Mouse (Mus musculus) NIH3T3 (cell line): ENCODE data around the gene Gramd1b.
"Not testable (repeated sequence)": the region's sequence is repeated elsewhere in the genome, so short reads cannot be mapped to it uniquely, and the experiment has no call there.

Source experiments
- DNase-seq: peaks from one replicate; pipeline ENCODE4 v3.0.0-alpha.2; 2012; ENCODE audit warnings: low read depth

Gene Gramd1b

DNA sequence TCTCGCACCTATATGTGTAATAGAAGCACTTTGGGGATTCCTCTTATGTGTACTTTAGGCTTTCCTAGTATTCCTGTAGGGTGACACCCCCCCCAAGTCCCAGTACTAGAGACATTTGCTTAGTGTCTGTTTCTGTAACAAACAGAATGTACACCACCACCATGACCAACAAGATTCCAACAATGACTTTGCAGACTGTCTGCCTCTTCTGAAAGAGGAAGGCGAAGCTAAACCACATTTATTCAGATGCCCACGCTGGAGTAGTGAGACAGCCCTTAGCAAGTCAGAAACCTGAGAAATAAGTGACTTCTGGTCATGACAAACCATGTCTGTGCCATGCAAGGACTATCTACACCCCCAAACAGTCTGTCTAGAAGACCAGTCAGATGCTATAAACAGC, 11.9 kb downstream of the Gramd1b start:
- DNase-seq, result no peak

DNA sequence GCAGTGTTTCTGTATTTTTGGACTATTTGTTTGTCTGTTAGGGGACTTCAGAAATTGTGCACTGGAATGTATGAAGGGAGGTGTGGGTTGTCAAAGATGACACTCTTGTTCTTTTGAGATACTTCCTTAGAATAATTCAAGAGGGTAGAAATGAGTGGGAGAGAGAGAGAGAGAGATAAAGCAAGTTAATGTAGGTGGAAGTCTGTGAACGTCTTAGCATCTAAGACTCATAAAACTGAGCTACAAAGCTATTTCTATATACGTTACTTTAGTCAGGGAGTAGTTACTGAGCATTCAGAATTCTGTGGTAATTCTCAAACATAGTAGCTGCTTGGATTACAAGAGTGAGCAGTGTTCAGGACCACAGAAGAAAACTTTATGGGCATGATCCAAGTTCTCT, 19.2 kb downstream of the Gramd1b start:
- DNase-seq, result no peak

DNA sequence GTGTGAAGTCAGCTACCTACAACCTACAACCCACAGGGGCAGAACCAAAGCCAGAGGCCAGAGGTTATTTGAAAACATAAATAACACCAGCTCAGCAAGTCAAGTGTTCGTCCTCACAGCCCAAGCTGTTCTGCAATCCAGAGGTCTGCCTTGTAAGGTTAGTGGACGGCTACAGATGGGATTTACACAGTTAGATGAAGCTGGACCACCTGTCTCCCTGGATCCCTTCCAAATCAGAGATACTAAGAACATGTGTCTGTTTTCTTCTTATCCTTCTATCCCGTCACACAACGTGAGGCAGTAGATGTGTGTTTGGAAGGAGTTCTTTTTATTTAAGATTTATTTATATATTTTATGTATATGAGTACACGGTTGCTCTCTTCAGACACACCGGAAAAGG, 21.7 kb downstream of the Gramd1b start:
- no peak for DNase-seq

DNA sequence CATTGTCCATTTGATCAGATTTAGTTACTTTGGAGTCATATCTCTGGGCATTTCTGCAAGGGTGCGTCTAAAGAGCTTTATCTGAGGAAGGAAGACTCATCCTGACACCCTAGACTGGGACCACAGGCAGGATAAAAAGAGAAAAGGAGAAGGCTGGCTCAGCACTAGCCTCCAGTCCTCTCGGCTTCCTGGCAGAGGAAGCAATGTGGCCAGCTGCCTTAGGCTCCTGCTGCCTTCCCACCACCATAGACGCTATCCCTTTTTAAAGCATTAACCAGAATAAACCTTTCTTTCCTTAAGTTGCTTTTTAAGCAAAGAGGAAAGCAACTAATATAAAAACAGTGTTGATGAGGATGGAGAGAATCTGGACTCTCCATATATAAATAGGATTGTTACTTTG, 24.6 kb downstream of the Gramd1b start:
- no peak for DNase-seq

DNA sequence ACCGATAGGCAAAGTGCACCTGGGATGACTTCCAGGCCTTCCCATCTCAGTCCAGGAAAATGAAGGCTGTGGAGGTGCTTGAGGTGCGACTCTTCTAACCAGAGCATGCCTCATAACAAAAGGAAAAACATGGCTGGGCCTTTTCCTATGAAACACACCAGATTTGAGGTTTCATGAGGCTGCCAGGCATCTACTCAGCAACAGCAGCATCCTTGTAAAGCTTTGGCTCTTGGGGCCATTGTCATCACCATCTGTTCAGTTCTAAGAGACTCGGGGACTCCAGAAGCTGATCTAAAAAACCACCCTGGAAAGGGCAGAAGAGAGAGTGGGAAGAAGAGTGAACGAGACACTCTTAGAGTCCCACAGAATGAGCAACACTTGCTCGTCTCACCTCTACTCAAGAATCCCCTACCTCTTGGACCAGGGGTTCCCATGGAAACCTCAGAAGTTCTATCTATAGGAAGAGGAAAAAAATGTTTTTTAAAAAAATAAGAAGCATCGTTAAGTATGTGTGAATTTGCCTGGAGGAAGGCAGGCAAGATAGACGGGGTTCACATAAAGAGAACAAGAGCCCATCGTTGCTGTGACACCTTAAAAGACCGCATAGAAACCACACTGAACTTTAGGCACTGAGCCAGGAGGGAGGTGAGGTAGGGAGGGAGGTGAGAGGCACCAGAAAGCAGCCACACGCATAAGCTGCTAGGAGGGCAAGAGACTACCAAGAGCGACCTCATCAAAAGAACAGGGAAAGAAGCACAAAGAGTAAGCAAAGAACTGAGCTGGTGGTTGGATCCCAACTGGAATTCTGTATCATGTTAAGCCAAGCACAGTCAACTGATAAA, 25.5 kb downstream of the Gramd1b start:
- DNase-seq, result no peak

DNA sequence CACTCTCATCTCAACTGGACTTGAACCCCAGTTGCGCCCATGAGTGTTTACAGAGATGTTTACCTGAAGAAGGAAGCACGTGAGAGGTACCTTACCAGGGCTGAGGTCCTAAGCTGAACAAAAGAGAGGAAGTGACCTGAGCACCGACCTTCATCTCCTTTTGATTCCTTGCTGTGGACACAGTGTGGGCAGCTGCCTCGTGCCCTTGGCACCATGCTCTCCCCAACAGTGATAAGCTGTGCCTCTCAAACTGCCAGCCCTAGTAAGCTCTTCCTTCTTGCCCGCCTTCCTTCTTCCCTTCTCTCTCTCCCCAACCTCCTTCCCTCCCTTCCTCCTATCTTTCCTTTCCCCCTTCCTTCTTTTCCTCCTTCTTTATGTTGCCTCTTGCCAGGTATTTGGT, 26.3 kb downstream of the Gramd1b start:
- no peak for DNase-seq

DNA sequence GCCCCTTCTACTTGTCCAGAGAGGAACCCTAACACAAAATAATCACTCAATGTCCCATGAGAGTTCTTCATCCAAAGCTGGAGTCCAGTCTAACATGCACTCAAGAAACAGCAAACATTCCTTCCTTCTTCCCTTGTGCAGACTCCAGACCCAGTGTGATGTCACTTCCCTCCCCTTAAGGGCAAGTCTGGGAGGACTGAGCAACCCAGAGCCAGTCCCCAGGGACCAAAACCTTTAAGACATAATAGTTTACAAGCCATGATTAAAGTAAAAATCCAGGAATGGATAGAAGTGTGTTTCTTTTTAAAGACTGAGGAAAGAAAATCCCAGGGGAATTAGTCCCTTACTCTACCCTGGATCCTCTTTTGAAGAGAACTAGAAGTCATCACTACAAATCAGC, 30.5 kb downstream of the Gramd1b start:
- DNase-seq, result peak; percentile 17

DNA sequence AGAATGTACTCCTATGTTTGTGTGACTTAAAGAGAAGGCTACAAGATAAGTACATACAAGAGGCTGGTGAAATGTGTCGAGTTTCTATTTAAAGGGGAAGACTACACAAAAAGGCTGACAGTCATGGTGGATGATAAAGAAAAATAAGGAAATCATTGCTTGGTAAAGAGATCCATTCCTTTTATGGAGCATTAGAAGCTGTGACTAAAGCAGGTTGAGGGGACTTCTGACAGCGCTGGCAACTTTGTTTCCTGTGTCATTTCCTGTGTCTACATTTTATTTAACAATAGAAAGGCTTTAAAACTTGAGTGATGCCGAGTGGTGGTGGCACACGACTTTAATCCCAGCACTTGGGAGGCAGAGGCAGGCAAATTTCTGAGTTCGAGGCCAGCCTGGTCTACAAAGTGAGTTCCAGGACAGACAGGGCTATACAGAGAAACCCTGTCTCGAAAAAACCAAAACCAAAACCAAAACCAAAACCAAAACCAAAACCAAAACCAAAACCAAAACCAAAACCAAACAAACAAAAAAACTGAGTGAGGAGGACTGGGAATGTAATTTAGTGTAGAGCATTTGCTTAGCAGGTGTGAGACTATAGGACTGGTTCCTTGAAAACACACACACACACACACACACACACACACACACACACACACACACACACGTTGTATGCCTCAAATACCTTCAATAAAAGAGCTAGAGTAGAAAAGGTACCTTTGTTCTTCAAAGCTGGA, 48.7 kb downstream of the Gramd1b start:
- DNase-seq, result not testable (repeated sequence)

DNA sequence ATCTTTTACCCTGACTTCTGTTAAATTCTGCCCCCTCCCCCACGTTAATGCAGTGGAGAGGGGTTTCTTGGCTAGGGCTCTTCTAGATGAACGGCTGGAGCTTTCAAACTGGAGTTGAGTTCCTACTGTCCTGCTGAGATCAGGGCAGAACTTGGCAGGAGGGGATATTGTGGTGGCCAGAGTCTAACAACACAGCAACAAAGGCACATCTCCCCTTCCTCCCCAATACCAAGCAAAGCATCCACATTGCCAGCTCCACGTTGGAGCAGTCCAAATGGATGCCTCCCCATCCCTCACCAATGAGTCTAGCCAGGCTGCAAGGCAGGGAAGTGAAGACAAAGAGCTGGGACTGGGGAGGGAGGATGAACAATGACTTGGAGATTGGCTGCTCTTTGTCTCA, 49.9 kb downstream of the Gramd1b start:
- DNase-seq, result no peak

DNA sequence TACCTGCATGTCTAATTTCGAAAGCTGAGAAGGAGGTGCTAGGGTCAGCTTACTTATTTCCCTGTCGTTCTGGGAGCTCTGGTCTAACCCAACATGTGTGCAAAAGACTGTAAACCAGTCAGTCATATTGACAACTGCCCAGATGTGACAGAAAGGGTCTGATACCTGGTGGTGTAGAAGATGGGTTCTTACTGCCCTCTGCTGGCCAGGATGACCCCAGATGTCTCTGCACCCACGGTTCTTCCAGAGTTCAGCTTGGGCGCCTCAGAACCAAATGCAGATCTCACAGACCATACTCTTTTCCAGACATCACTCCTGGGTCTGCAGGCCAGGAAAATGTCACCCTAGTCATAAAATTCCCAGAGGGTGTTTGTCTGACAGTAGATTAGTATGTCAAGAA, 51.9 kb downstream of the Gramd1b start:
- peak; percentile 9 for DNase-seq

DNA sequence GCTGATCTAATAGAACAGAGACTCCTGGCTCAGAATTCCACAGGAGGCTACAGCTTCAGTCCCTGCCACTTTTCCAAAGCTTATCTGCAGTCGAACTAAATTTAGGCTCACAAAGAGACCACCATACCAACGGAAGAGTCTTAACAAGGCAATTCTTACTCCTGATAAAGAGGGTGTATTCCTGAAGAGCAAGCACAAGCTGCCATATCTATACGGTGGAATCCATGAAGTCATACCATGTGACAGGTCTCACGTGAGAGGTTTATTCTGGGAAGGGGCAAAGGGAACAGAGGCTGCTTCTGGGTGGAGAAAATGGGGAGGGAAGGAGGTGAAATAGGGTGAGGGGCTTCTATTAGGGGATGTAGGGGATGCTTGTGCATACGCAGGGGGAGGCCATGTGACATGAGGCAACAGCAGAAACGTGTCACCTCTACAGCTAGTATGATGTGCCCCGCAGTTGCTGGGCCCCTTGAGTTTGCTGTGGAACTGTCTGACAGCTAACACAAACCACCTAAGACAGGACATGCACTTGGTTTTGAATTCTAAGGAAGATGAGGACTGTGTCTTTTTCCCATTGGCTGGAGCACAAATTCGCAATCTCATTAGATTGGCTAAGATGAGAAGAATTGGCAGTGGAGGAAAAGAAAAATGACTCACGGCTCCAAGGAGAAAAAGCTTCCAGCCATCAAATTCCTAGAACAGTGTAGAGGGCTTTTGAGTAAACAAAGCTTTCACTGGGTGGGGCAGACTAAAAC, 52.9 kb downstream of the Gramd1b start:
- peak; percentile 25 for DNase-seq

DNA sequence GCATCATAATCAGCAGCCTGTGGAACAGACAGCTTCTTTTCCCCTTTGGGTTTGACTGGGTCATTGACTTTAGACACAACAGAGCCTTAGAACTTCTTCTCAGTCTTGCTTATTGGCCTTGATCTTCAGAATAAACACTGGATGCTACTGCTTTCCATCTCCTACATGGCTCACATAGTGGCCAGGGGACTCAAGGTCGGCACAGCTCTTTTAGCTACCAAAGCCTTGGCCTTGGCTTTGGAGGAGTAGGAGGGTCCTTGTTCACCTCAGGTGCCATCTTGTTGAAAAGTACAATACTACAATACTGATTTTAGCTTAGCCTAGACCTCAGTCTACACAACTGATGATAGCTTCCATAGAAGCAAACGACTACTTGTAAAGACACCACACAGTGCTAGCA, 53.6 kb downstream of the Gramd1b start:
- DNase-seq, result no peak

DNA sequence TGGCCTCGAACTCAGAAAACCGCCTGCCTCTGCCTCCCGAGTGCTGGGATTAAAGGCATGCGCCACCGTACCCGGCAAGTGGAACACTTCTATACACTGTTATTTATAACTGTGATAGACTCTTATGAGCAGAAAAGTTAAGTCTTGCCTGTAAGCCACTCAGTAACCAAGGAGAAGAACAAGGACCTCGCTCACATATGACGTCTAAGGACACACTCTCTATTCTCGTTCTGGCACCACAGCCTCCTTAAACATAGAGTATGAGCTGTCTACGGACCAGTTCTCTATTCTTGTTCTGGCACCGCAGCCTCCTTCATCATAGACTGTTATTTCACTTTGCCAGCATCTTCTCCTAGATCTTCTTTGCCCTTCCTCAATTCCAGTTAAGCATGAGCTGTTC, 55.1 kb downstream of the Gramd1b start:
- DNase-seq, result no peak

DNA sequence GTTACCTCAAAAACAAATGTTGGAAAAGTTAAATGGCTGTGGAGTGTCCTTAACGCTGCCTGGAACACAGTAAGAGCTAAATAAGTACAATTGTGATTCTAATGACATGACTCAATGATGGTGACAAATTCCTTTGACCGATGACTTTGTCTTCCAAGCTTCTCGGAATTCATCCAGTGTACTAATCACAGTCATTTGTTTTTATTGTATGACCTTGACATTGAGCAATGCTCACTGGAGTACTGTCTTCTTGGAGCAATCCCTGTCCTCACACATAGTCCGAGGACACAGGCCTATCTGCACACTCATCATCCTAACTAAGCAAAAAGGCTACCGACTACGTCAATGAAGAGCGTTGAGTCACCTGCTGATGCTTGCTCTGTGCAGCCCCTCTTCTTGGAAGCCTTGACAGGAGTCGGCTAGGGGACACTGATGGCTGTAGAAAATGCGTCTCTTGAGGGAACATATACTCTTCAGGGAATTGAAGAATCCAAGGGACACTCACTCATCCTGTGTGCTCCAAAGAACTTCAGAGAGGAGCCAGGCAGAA, 58.1 kb downstream of the Gramd1b start:
- DNase-seq, result no peak

DNA sequence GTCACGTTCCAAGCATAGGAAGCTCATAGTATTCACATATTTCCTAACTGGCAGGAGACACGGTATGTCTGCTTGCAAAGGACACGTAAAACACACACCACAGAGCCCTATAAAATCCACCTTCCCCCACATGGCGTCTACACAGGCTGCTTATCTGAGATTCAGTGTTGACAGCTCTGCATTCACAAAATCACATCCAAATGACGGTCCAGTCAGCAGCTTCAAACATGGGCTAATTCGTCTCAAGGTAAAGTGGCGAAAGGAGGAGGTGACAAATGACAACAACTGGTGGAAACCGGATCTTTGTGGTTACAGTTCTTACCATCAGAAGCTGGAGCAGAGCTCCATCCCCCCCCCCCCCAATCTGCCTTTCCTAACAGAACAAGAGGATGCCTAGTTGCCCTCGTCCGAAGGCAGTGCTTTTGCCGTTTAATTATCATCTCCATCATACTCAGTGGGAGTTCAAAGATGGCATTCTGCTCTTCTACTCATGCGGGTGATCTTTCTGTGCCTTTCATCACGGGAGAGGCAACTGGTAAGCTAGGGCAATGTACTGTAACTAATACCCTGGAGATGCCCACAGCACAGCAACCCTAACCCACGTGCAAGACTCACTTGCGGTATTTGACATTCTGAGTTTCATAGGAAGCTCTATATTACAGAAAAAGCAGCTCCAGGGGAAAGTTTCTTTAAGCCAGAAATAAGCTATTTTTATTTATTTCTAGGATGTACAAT, 61.6 kb downstream of the Gramd1b start:
- DNase-seq, result no peak

DNA sequence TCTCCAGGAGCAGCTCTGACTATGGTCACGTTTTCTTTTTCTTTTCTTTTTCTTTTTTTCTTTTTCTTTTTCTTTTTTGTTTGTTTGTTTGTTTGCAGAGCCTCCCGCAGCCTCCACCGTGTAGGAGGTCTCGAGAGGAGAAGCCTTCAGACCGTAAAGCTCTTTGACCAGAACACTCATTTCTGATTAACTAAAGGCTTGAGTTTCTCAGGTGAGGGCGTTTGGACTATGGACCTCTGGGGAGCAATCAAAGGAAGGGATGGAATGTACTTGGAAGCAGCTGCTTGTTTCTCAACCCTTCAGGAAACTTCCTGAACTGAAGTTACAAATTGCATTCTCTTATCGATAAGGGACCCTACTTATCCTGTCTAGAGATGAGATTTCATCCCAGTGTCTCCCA, 64.4 kb downstream of the Gramd1b start:
- DNase-seq, result no peak

DNA sequence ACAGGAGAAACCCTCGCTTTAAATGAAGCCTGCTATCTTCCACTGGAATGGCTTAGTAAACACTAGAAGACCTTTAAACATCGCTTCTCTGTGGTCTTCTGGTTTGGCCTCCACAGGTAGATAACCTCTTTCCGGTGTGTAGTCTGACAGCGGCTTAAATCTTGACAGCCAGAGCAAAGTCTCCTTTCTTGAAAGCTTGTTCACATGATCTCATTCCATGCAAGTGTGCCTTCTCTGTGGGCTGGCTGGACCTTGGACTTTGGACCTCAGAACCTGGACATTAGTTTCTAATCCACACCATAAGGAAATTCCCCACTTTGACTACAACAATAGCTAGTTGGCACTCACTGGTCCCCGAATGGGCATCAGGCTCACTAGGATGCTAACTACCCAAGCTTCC, 65.6 kb downstream of the Gramd1b start:
- no peak for DNase-seq

DNA sequence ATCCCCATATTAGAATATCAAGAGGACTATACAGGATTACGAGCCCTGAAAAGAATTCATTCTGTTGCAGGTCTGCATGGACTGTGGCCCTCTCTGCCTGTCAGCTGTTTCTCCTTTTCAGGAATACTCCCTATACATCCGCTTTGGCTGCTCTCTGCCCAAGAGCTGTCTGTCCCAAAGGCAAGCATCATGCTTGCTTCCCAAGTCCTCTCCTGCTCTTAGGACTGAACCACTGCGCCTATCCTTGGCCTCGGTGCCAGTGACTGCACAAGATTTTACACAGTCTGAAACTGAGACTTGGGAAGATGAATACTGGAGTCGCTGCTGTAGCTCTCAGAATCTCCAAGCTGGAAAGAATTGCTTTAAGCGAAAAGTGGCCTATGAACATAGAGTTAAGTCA, 68.8 kb downstream of the Gramd1b start:
- no peak for DNase-seq

DNA sequence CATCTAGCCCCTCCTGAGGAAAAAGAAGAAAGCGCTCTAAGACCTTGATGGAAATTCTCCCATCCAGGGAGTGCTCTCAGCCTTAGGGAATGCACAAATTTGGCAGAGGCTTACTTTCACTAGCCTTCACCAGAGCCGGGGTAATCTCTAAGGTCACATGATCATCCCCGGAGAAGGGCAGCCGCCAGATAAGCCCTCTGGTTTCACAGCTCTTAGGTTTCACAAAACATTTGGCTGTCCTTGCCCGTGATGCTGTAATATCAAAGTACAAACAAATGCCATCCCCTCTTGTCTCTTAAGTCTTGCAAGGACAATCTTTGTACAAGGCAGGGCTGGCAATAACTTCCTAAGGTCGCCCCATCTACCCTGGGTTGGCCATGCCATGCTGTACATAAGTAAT, 70.4 kb downstream of the Gramd1b start:
- DNase-seq, result no peak

DNA sequence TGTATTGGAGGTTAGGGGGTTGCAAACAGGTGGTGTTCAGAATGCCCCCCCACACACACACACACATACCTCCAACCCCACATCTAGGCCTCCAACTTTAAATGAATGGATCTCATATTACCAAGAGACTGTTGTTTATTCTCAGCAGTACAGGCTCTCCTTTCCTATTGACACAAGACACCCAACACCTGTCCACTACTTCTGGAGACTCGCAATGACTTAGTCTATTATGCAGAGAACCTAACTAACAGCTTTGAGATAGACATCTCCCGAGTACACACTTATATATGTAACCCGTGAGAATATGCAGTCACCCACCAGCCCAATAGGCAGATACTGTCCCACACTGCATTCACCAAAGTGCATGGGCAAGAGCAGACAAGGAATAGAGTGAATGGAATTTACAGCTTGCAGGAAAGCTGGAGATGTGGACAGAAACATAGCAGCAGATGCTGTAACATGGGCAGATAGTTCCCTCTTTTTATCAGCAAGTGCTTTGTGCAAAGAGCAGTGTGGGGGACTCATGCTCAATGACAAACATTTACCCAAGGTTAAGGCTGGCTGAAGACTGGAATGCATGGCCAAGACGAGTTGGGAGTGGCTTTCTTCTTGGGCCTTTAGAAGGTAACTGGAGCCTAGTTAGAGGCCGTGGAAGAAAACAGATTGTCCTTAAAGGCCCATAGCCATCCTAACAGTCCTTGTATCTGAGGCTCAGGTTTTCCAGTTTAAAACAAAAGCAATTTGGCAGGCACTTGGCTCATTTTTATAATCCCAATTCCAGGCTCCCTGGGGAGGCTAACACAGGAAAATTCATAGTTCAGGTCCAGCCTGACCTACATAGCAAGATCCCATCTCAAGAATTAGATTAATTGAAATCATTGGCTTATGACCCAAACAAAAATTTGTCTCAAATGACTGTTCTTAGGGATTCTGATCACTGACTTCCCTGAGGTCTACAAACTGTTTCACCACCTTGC, 71.6 kb downstream of the Gramd1b start:
- no peak for DNase-seq
